Mouse (Mus musculus) forebrain, embryonic 14.5 days (tissue): ENCODE measurements at regions not wholly inside any gene's neighbourhood (a gene's known extent, or its start where the extent isn't known, plus 50 kb on each side); places are given as distances from the start of the nearest gene placed in this dataset.

Experiments
- ATAC-seq: fragments of 200-750 bp; cut with Nextera tagmentation; 2 replicates; pipeline ENCODE4 v1.8.0; 2017; ENCODE audit warnings: mild to moderate bottlenecking, moderate library complexity
- DNase-seq: peaks from one replicate; pipeline ENCODE4 v3.0.0-alpha.2; 2015; ENCODE audit warnings: low spot score
- H3K27ac ChIP-seq: fragments of 300-500 bp; sonication (generic); 2 replicates; pipeline ENCODE4 v1.5.1; 2014; ENCODE audit warnings: low read depth, mild to moderate bottlenecking, control low read depth, low read length, moderate library complexity
- H3K27me3 ChIP-seq: fragments of 300-500 bp; sonication (generic); replicated peaks from 2 replicates; pipeline ENCODE4 v1.6.1; 2014; ENCODE audit warnings: low read length, control low read depth, mixed read lengths; ENCODE audit not compliant: control insufficient read depth, insufficient read depth
- H3K36me3 ChIP-seq: fragments of 300-500 bp; sonication (generic); 2 replicates; pipeline ENCODE4 v1.6.1; 2014; ENCODE audit warnings: low read length, control low read depth; ENCODE audit not compliant: control insufficient read depth, insufficient read depth
- H3K4me1 ChIP-seq: fragments of 300-500 bp; sonication (generic); 2 replicates; pipeline ENCODE4 v1.6.1; 2014; ENCODE audit warnings: antibody characterized with exemption, low read length, control low read depth; ENCODE audit not compliant: control insufficient read depth, insufficient read depth
- H3K4me2 ChIP-seq: fragments of 300-500 bp; sonication (generic); 2 replicates; pipeline ENCODE4 v1.6.1; 2014; ENCODE audit warnings: mild to moderate bottlenecking, control low read depth, low read length
- H3K4me3 ChIP-seq: fragments of 300-500 bp; sonication (generic); 2 replicates; pipeline ENCODE4 v1.5.1; 2014; ENCODE audit warnings: low read depth, low read length, control low read depth
- H3K9ac ChIP-seq: fragments of 300-500 bp; sonication (generic); 2 replicates; pipeline ENCODE4 v1.6.1; 2014; ENCODE audit warnings: mild to moderate bottlenecking, low read length, control low read depth, moderate library complexity
- H3K9me3 ChIP-seq: fragments of 300-500 bp; sonication (generic); replicated peaks from 2 replicates; pipeline ENCODE4 v1.6.1; 2016; ENCODE audit warnings: low read length, control low read depth, mixed read lengths; ENCODE audit not compliant: control insufficient read depth
- WGBS: fragments of 180-500 bp; shearing (Covaris S2); extraction: QIAGEN DNeasy Blood & Tissue Kit; methylation state at CpG from one replicate; pipeline ENCODE4 v1.1.7; 2014; 5-methylcytosine and 5-hydroxymethylcytosine counted together

DNA sequence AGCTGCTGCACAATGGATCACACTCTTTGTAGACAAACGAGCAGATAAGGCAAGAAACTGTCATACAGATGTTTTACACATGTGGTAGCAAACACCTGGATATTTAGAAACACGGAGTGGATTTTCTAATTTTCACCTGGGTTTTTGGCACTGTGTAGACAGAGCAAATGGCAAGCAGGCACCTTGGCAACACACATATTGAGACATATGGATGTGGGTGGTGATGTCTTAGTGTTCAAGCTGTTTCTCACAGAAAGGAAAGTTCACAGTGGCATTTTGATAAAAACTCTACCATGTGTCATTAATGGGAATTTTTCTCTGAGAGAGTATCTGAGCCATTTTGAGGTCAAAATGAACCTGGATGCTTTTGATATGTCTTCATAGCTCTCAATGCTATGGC is 417.9 kb upstream of the Megf9 start:
- Histone ChIP-seq H3K36me3 (no peaks in the 10 kb centered on the region), H3K27me3 (no peaks in the 10 kb centered on the region), H3K4me1 (no peaks in the 10 kb centered on the region), H3K4me3 (no peak overlapping the region), H3K27ac (no peak overlapping the region), H3K9ac (no peak overlapping the region), H3K4me2 (no peak overlapping the region), H3K9me3 (no peaks in the 10 kb centered on the region)
- ATAC-seq = no peak
- DNase-seq = peak; percentile 16
- WGBS = 68% methylated on average over 2 of the region's 2 CpGs

DNA sequence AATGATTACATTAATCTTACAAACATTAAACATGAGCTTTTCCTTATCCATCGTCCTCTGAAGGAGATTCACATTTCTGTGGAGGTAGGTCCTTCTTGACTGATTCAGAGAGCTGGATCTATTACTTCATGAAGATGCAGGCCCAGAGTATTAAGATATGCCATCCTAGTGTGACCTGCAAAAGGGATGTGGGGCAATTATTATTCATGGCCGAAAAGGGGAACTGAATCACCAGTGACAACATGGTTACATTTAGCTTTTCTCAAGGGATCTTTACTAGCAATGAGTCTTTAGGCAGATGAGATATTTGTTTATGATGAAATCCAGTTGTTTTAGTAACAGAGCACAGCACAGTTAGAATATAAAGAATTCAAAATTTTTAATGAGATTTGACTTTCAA is 405.4 kb upstream of the Megf9 start:
- no peak for ATAC-seq
- H3K4me3 ChIP-seq = no peak overlapping the region
- H3K27me3 ChIP-seq = no peaks in the 10 kb centered on the region
- DNase-seq = no peak
- no peaks in the 10 kb centered on the region for H3K4me1 ChIP-seq
- H3K9ac ChIP-seq = no peak overlapping the region
- no peaks in the 10 kb centered on the region for H3K36me3 ChIP-seq
- WGBS = 89% methylated on average over 2 of the region's 2 CpGs
- no peaks in the 10 kb centered on the region for H3K9me3 ChIP-seq
- no peak overlapping the region for H3K4me2 ChIP-seq
- no peak overlapping the region for H3K27ac ChIP-seq

DNA sequence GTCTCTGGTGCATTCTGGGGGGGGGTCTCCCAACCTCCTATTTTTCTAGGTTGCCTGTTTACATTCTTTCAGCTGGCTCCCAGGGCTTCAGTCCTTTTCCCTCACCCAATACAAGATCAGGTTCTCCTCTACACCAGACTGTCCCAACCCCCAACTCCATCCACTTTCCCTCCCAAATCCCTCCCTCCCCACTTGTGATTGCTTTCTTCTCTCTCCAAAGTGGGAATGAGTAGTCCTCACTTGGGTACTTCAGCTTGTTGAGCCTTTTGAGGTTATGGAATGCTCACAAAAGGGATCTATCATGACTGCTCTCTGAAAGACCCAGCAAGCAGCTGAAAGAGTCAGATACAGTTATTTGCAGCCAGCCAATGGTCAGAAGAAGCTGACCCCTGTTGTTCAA is 399.3 kb upstream of the Megf9 start:
- DNase-seq = no peak
- Histone ChIP-seq H3K9ac (no peak overlapping the region), H3K27ac (no peak overlapping the region), H3K4me3 (no peak overlapping the region), H3K9me3 (no peaks in the 10 kb centered on the region), H3K4me2 (no peak overlapping the region), H3K36me3 (no peaks in the 10 kb centered on the region), H3K27me3 (no peaks in the 10 kb centered on the region), H3K4me1 (no peaks in the 10 kb centered on the region)
- ATAC-seq = no peak

- peak; percentile 14 for DNase-seq
- Histone ChIP-seq H3K36me3 (no peaks in the 10 kb centered on the region), H3K9ac (no peak overlapping the region), H3K4me2 (no peak overlapping the region), H3K4me3 (no peak overlapping the region), H3K27ac (no peak overlapping the region), H3K9me3 (no peaks in the 10 kb centered on the region), H3K4me1 (no peaks in the 10 kb centered on the region), H3K27me3 (no peaks in the 10 kb centered on the region)
- WGBS = 29% methylated on average over 3 of the region's 3 CpGs
- ATAC-seq = no peak
Measured at GRCm38 (mm10) chr4:70921972-70922692, 387.3 kb upstream of the Megf9 start.

- Histone ChIP-seq H3K9ac (no peak overlapping the region), H3K9me3 (no peaks in the 10 kb centered on the region), H3K4me1 (no peaks in the 10 kb centered on the region), H3K27me3 (no peaks in the 10 kb centered on the region), H3K4me3 (no peak overlapping the region), H3K27ac (no peak overlapping the region), H3K4me2 (no peak overlapping the region), H3K36me3 (no peaks in the 10 kb centered on the region)
- DNase-seq (no peak), ATAC-seq (no peak)
Measured at GRCm38 (mm10) chr4:70914566-70914965, 379.8 kb upstream of the Megf9 start.

GRCm38 (mm10) chr4:70906771-70907749 is 372.3 kb upstream of the Megf9 start:
- Histone ChIP-seq H3K4me2 (no peak overlapping the region), H3K27ac (no peak overlapping the region), H3K4me3 (no peak overlapping the region), H3K4me1 (no peaks in the 10 kb centered on the region), H3K9ac (no peak overlapping the region), H3K9me3 (no peaks in the 10 kb centered on the region), H3K27me3 (no peaks in the 10 kb centered on the region), H3K36me3 (no peaks in the 10 kb centered on the region)
- ATAC-seq = peak; percentile 90
- 71% methylated on average over 3 of the region's 3 CpGs for WGBS
- peak; percentile 68 for DNase-seq
